Mouse (Mus musculus): Measurements from ENCODE around the gene Sash3. TPM values are rescaled to one million over a fixed set of nuclear protein-coding genes. Genes with fewer than 3 reads are reported as not detected.
A peak's percentile ranks its signal among the peaks of the same experiment; 100 is the strongest.

The Sash3 gene
- total and polyA plus RNA-seq, 3 experiments = 0.31 to 1.2 TPM; not detected in 1

DNA sequence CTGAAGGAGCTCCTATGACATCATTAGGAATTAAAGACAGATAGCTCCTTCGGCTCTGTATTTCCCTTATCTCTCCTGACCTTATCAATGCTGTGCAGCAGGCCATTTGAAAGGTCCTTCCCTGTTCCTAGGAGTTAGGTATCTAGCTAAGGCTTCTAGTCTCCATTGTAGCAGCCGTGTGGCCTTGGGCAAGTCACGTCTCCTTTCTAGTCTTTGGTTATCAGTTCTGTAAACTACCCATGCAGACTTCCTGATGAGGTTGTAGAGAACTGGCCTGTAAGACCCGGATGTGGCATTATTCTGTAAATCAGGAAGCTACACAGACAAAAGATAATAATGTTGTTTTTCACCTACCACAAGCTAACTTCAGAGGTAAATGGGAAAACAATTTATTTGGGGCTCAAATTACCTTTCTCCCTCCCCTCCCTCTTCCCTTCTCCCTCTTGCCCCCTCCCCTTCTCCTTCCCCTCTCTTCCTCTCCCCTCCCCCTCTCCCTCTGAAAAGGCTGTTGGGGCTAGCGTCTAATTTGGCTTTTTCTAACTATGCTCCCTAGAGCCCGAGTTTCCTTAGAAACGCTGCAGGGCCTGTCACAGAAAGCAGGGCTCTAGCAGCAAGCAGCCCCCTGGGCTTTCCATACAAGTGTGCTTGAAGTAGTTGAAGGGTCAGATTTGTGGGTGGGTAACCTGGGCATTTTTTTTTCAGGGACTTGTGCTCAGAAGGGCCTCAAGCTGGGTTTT is 7.5 kb upstream of the Sash3 start (continued):
- TF ChIP-seq RCOR1 (IDR thresholded peaks at IDR 0.05; ENCODE audit: low read depth, low read length) = peak; percentile 87
- TF ChIP-seq MYC (IDR thresholded peaks at IDR 0.05; ENCODE audit: low read depth, low read length) = no peak
- no peak for TF ChIP-seq MAX (IDR thresholded peaks at IDR 0.05; ENCODE audit: low read length)
- no peak for TF ChIP-seq POLR2AphosphoS2 (IDR thresholded peaks at IDR 0.05; ENCODE audit: low read length)

DNA sequence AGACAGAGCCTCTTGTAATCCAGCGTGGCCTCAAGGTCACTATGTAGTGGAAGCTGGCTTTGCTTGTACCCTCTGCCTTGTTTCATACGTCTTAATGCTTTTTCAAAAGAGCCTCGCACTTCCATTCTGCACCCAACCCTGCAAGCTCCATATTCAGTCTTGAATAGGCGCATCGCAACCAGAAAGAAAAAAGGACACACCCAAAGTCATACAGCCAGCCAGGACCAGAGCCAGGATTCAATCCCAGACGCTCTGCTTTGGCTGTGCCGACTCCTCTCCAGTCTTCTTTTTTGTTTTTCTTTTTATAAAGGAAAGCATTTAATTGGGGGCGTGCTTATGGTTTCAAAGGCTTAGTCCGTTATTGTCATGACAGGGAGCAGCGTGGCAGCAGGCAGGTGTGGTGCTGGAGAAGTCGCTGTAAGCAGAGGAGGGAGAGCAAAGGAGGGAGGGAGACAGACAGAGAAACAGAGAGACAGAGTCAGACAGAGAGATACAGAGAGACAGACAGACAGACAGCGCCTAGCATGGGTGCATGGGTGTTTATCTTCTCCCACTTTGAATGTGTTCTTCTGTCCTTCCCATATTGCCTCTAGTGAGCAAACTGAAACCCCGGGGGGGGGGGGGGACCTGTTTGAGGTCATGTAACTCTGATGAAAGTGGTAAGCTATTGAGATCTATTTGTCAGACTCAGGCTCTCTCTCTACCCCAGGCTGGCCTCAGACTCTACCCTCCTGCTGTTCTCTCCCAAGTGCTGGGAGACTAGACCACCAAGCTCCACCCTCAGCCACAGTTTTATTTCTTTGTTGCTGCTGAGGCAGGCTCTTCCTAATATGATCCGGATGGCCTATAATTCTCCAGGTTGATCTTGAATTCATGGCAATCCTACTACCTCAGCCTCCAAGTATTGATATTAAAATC is 6.6 kb upstream of the Sash3 start:
- DNase-seq (ENCODE audit: low read depth, low spot score) = peak; percentile 48
- H3K9ac ChIP-seq (ENCODE audit: control insufficient read depth, low read depth, low read length, poor library complexity, severe bottlenecking) = peak overlapping the region; percentile 55
- TF ChIP-seq HCFC1 (IDR thresholded peaks at IDR 0.05; ENCODE audit: low read depth, low read length) (no peak), MXI1 (IDR thresholded peaks at IDR 0.05; ENCODE audit: low read depth, low read length) (peak; percentile 39), ETS1 (IDR thresholded peaks at IDR 0.05; ENCODE audit: low read depth, low read length) (no peak)
- H3K36me3 ChIP-seq (ENCODE audit: control insufficient read depth in 1 of 2, insufficient read depth in 2 of 2, low read length in 2 of 2) = peaks cover 0 to 23% of the 10 kb centered on the region in 2 experiments; a peak in 2 of 4 replicates
- H3K79me2 ChIP-seq (ENCODE audit: control insufficient read depth, insufficient read depth, low read length, poor library complexity) = no peaks in the 10 kb centered on the region
- H3K27ac ChIP-seq (ENCODE audit: control insufficient read depth, low read depth, low read length) = peak overlapping the region; percentile 91
- H3K9me3 ChIP-seq (replicated peaks; ENCODE audit: insufficient read depth, low read length) = no peaks in the 10 kb centered on the region
- H3K4me1 ChIP-seq (ENCODE audit: control insufficient read depth in 1 of 2, insufficient read depth in 2 of 2, low read length in 2 of 2) = peaks cover 12 to 35% of the 10 kb centered on the region in 2 experiments
- peak overlapping the region; percentile 40 to 59 for H3K4me3 ChIP-seq (ENCODE audit: control insufficient read depth in 1 of 2, insufficient read depth in 1 of 2, low read depth in 2 of 2, low read length in 2 of 2)
- H3K27me3 ChIP-seq (ENCODE audit: control insufficient read depth in 1 of 2, insufficient read depth in 2 of 2, low read length in 2 of 2) = no peaks in the 10 kb centered on the region

DNA sequence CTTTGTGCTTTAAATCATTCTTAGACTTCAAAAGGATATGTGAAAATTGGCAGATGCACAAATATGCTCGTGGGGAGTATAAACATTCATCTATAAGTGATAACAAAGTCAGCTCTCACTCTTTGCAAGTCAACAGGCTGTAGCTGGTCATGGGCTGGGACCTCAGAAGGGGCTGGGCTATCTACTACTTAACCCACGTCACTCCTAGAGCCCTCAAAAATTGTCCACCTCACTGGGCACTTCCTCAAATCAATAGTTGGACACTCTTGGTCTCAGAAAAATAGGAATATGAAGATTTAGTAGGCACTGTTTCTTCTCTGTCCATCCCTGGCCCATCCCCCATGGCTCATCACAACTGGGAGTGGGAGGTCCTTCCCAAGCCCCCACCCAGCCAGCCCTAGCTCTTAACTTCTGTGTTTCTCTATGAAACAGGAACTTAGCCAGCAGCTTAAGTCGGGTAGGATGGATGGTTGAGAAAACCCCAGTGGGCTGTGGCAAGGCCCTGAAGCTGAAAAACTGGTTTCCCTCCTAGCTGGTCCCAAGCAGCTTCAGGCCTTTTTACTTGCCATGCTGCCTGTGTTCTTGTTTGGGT is 5.9 kb upstream of the Sash3 start:
- Histone ChIP-seq H3K9ac (ENCODE audit: control insufficient read depth, low read depth, low read length, poor library complexity, severe bottlenecking) (peak overlapping the region; percentile 53), H3K36me3 (ENCODE audit: control insufficient read depth in 1 of 2, insufficient read depth in 2 of 2, low read length in 2 of 2) (peaks cover 0 to 23% of the 10 kb centered on the region in 2 experiments; a peak in 2 of 4 replicates), H3K4me3 (ENCODE audit: control insufficient read depth in 1 of 2, insufficient read depth in 1 of 2, low read depth in 2 of 2, low read length in 2 of 2) (peak overlapping the region; percentile 7 to 59; a peak in 3 of 4 replicates), H3K9me3 (replicated peaks; ENCODE audit: insufficient read depth, low read length) (no peaks in the 10 kb centered on the region), H3K27ac (ENCODE audit: control insufficient read depth, low read depth, low read length) (peak overlapping the region; percentile 91), H3K27me3 (ENCODE audit: control insufficient read depth in 1 of 2, insufficient read depth in 2 of 2, low read length in 2 of 2) (no peaks in the 10 kb centered on the region), H3K79me2 (ENCODE audit: control insufficient read depth, insufficient read depth, low read length, poor library complexity) (no peaks in the 10 kb centered on the region), H3K4me1 (ENCODE audit: control insufficient read depth in 1 of 2, insufficient read depth in 2 of 2, low read length in 2 of 2) (peaks cover 12 to 35% of the 10 kb centered on the region in 2 experiments)
- no peak for TF ChIP-seq UBTF (IDR thresholded peaks at IDR 0.05; ENCODE audit: borderline replicate concordance, insufficient read depth, low read depth, low read length)
- TF ChIP-seq TCF12 (IDR thresholded peaks at IDR 0.05; ENCODE audit: low read depth, low read length) = peak; percentile 5; the same call in 1 of the 2 replicates
- TF ChIP-seq CTCF (IDR thresholded peaks at IDR 0.05 in 2 of 3, conservative IDR thresholded peaks at IDR 0.05 in 1 of 3; ENCODE audit: control insufficient read depth in 1 of 3, insufficient read depth in 1 of 3, low read depth in 2 of 3, low read length in 3 of 3, poor library complexity in 1 of 3, severe bottlenecking in 1 of 3) = no peak
- TF ChIP-seq ZMIZ1 (IDR thresholded peaks at IDR 0.05; ENCODE audit: low read depth, low read length) = no peak
- TF ChIP-seq POLR2A (IDR thresholded peaks at IDR 0.05; ENCODE audit: control insufficient read depth in 1 of 2, insufficient read depth in 1 of 2, low read depth in 1 of 2, low read length in 2 of 2, poor library complexity in 1 of 2) = 0 out of 4 replicates have a peak, but pooled peaks of 1 of the 2 experiments have one; percentile 19
- TF ChIP-seq E2F4 (IDR thresholded peaks at IDR 0.05; ENCODE audit: borderline replicate concordance, low read depth, low read length) = no peak
- TF ChIP-seq ZKSCAN1 (IDR thresholded peaks at IDR 0.05; ENCODE audit: low read depth, low read length) = no peak
- TF ChIP-seq NRF1 (IDR thresholded peaks at IDR 0.05; ENCODE audit: insufficient read depth, low read depth, low read length, poor library complexity, severe bottlenecking) = no peak
- TF ChIP-seq ETS1 (IDR thresholded peaks at IDR 0.05; ENCODE audit: low read depth, low read length) = no peak
- TF ChIP-seq MAZ (IDR thresholded peaks at IDR 0.05; ENCODE audit: low read depth, low read length) = no peak
- no peak for TF ChIP-seq USF1 (IDR thresholded peaks at IDR 0.05; ENCODE audit: low read depth, low read length)
- no peak for TF ChIP-seq USF2 (IDR thresholded peaks at IDR 0.05; ENCODE audit: borderline replicate concordance in 1 of 2, insufficient read depth in 1 of 2, low read depth in 1 of 2, low read length in 2 of 2)
- no peak for TF ChIP-seq RCOR1 (IDR thresholded peaks at IDR 0.05; ENCODE audit: low read depth, low read length)
- TF ChIP-seq EP300 (IDR thresholded peaks at IDR 0.05; ENCODE audit: low read depth in 1 of 2, low read length in 2 of 2) = 0 out of 4 replicates have a peak, but pooled peaks of 1 of the 2 experiments have one; percentile 5
- no peak for TF ChIP-seq RAD21 (IDR thresholded peaks at IDR 0.05; ENCODE audit: low read depth, low read length)
- TF ChIP-seq SIN3A (IDR thresholded peaks at IDR 0.05; ENCODE audit: low read length) = 0 out of 2 replicates have a peak, but pooled peaks have one; percentile 26
- peak; percentile 69 for DNase-seq (ENCODE audit: low read depth, low spot score)
